Mouse (Mus musculus): Measurements from ENCODE around the gene Efna3. TPM values are rescaled to one million over a fixed set of nuclear protein-coding genes. Genes with fewer than 3 reads are reported as not detected.

The Efna3 gene
- total RNA-seq (2021) = 10 to 100 TPM; 50.4 to 59.5 TPM

GRCm38 (mm10) chr3:89322514-89323165 lies at the start of gene Efna3:
Gene Efna3, minus strand, starts transcription at chr3:89322965.
- DNase-seq (ENCODE audit: low spot score in 2 of 2) = peak; percentile 88 to 91
- intact Hi-C loops (cut with DNase I) = no loop called here

GRCm38 (mm10) chr3:89367338-89367737 lies 44.6 kb upstream of the Efna3 start:
- intact Hi-C loops (cut with DNase I) = no loop called here
- DNase-seq (ENCODE audit: low spot score in 2 of 2) = no peak

- no peak for DNase-seq (ENCODE audit: low spot score in 2 of 2)
- intact Hi-C loops (cut with DNase I) = no loop called here
Measured at GRCm38 (mm10) chr3:89365486-89366414, 43.0 kb upstream of the Efna3 start.

- intact Hi-C loops (cut with DNase I) = no loop called here
- DNase-seq (ENCODE audit: low spot score in 2 of 2) = no peak
Measured at GRCm38 (mm10) chr3:89365153-89365485, 42.4 kb upstream of the Efna3 start, which contains the start of gene Dcst1. Gene Dcst1, minus strand, starts transcription at chr3:89365253.

GRCm38 (mm10) chr3:89364631-89365030 lies 41.9 kb upstream of the Efna3 start:
- intact Hi-C loops (cut with DNase I) = no loop called here
- DNase-seq (ENCODE audit: low spot score in 2 of 2) = no peak

GRCm38 (mm10) chr3:89361675-89362074 lies 38.9 kb upstream of the Efna3 start, which contains the start of gene Dcst2:
Gene Dcst2, plus strand, starts transcription at chr3:89361975.
- DNase-seq (ENCODE audit: low spot score in 2 of 2) = no peak
- intact Hi-C loops (cut with DNase I) = no loop called here

- DNase-seq (ENCODE audit: low spot score in 2 of 2) = no peak
- intact Hi-C loops (cut with DNase I) = no loop called here
Measured at GRCm38 (mm10) chr3:89360237-89360636, 37.5 kb upstream of the Efna3 start.

- intact Hi-C loops (cut with DNase I) = no loop called here
- no peak for DNase-seq (ENCODE audit: low spot score in 2 of 2)
Measured at GRCm38 (mm10) chr3:89359630-89360029, 36.9 kb upstream of the Efna3 start.

- DNase-seq (ENCODE audit: low spot score in 2 of 2) = no peak
- intact Hi-C loops (cut with DNase I) = no loop called here
Measured at GRCm38 (mm10) chr3:89356029-89356428, 33.3 kb upstream of the Efna3 start.

- intact Hi-C loops (cut with DNase I) = loop anchor here (2.0 kb wide), 1 partner anchor 15 kb away; no protein-coding TSS in a partner anchor
- no peak for DNase-seq (ENCODE audit: low spot score in 2 of 2)
Measured at GRCm38 (mm10) chr3:89355512-89355902, 32.7 kb upstream of the Efna3 start.

- intact Hi-C loops (cut with DNase I) = loop anchor here (2.0 to 5.0 kb wide), 2 partner anchors 14 to 38 kb away; no protein-coding TSS in a partner anchor
- peak; percentile 82 to 86 for DNase-seq (ENCODE audit: low spot score in 2 of 2)
Measured at GRCm38 (mm10) chr3:89354816-89355511, 32.2 kb upstream of the Efna3 start.

- intact Hi-C loops (cut with DNase I) = loop anchor here (5.0 kb wide), 1 partner anchor 34 kb away; no protein-coding TSS in a partner anchor
- DNase-seq (ENCODE audit: low spot score in 2 of 2) = no peak
Measured at GRCm38 (mm10) chr3:89351271-89351670, 28.5 kb upstream of the Efna3 start.

GRCm38 (mm10) chr3:89349869-89350501 lies 27.2 kb upstream of the Efna3 start, which contains the start of gene Adam15:
Gene Adam15, minus strand, starts transcription at chr3:89349996.
- intact Hi-C loops (cut with DNase I) = loop anchor here (5.0 kb wide), 1 partner anchor 33 kb away; no protein-coding TSS in a partner anchor

GRCm38 (mm10) chr3:89348911-89349868 lies 26.4 kb upstream of the Efna3 start:
- DNase-seq (ENCODE audit: low spot score in 2 of 2) = peak; percentile 36 to 43
- intact Hi-C loops (cut with DNase I) = no loop called here

More at GRCm38 (mm10) chr3:89349869-89350501, 27.2 kb upstream of the Efna3 start, which contains the start of gene Adam15:
- DNase-seq (ENCODE audit: low spot score in 2 of 2) = peak; percentile 86 to 93

- intact Hi-C loops (cut with DNase I) = no loop called here
Measured at GRCm38 (mm10) chr3:89347916-89348315, 25.2 kb upstream of the Efna3 start.

GRCm38 (mm10) chr3:89346815-89347540 lies 24.2 kb upstream of the Efna3 start:
- DNase-seq (ENCODE audit: low spot score in 2 of 2) = no peak
- intact Hi-C loops (cut with DNase I) = no loop called here

More at GRCm38 (mm10) chr3:89347916-89348315, 25.2 kb upstream of the Efna3 start:
- no peak for DNase-seq (ENCODE audit: low spot score in 2 of 2)

GRCm38 (mm10) chr3:89343279-89343678 lies 20.5 kb upstream of the Efna3 start:
- DNase-seq (ENCODE audit: low spot score in 2 of 2) = no peak
- intact Hi-C loops (cut with DNase I) = no loop called here
